Mouse (Mus musculus): ENCODE measurements around the gene Cdyl2. TPM values are rescaled to one million over a fixed set of nuclear protein-coding genes. Genes with fewer than 3 reads are reported as not detected.

Gene Cdyl2
- polyA plus RNA-seq, 1 experiment from 2014 or later: 1.8 TPM

GRCm38 (mm10) chr8:116676174-116676573, 56.6 kb downstream of the Cdyl2 start:
- no peak for ATAC-seq (ENCODE audit: low read depth)
- H3K4me1 ChIP-seq (ENCODE audit: control insufficient read depth, low read depth, low read length): no peaks in the 10 kb centered on the region
- no peak overlapping the region for H3K4me3 ChIP-seq (ENCODE audit: low read depth, low read length)
- H3K36me3 ChIP-seq (ENCODE audit: control insufficient read depth, insufficient read depth): no peaks in the 10 kb centered on the region
- no peaks in the 10 kb centered on the region for H3K9me3 ChIP-seq (replicated peaks; ENCODE audit: control insufficient read depth, low read length)
- H3K27ac ChIP-seq (ENCODE audit: low read length): no peak overlapping the region
- H3K4me2 ChIP-seq (ENCODE audit: low read depth, low read length): no peak overlapping the region
- H3K27me3 ChIP-seq (ENCODE audit: control insufficient read depth, insufficient read depth, low read depth, low read length): no peaks in the 10 kb centered on the region
- H3K9ac ChIP-seq (ENCODE audit: low read depth, low read length): no peak overlapping the region
- 58% methylated on average over 1 of the region's 1 CpGs for WGBS (ENCODE audit: insufficient replicate concordance)

- Histone ChIP-seq H3K4me2 (ENCODE audit: low read depth, low read length) (no peak overlapping the region), H3K4me1 (ENCODE audit: control insufficient read depth, low read depth, low read length) (no peaks in the 10 kb centered on the region), H3K9ac (ENCODE audit: low read depth, low read length) (no peak overlapping the region), H3K36me3 (ENCODE audit: control insufficient read depth, insufficient read depth) (no peaks in the 10 kb centered on the region), H3K9me3 (replicated peaks; ENCODE audit: control insufficient read depth, low read length) (no peaks in the 10 kb centered on the region), H3K4me3 (ENCODE audit: low read depth, low read length) (no peak overlapping the region), H3K27me3 (ENCODE audit: control insufficient read depth, insufficient read depth, low read depth, low read length) (no peaks in the 10 kb centered on the region), H3K27ac (ENCODE audit: low read length) (no peak overlapping the region)
- WGBS (ENCODE audit: insufficient replicate concordance): 57% methylated on average over 10 of the region's 10 CpGs
- ATAC-seq (ENCODE audit: low read depth): no peak
These were observed 58.6 kb downstream of the Cdyl2 start for GRCm38 (mm10) chr8:116673966-116674805.

- H3K27ac ChIP-seq (ENCODE audit: low read length): no peak overlapping the region
- no peaks in the 10 kb centered on the region for H3K9me3 ChIP-seq (replicated peaks; ENCODE audit: control insufficient read depth, low read length)
- no peak for ATAC-seq (ENCODE audit: low read depth)
- H3K4me2 ChIP-seq (ENCODE audit: low read depth, low read length): no peak overlapping the region
- no peaks in the 10 kb centered on the region for H3K4me1 ChIP-seq (ENCODE audit: control insufficient read depth, low read depth, low read length)
- H3K4me3 ChIP-seq (ENCODE audit: low read depth, low read length): no peak overlapping the region
- H3K36me3 ChIP-seq (ENCODE audit: control insufficient read depth, insufficient read depth): no peaks in the 10 kb centered on the region
- H3K27me3 ChIP-seq (ENCODE audit: control insufficient read depth, insufficient read depth, low read depth, low read length): no peaks in the 10 kb centered on the region
- no peak overlapping the region for H3K9ac ChIP-seq (ENCODE audit: low read depth, low read length)
- 73% methylated on average over 8 of the region's 8 CpGs for WGBS (ENCODE audit: insufficient replicate concordance)
These were observed 59.3 kb downstream of the Cdyl2 start for GRCm38 (mm10) chr8:116673493-116673892.

- H3K9me3 ChIP-seq (replicated peaks; ENCODE audit: control insufficient read depth, low read length): no peaks in the 10 kb centered on the region
- no peaks in the 10 kb centered on the region for H3K27me3 ChIP-seq (ENCODE audit: control insufficient read depth, insufficient read depth, low read depth, low read length)
- ATAC-seq (ENCODE audit: low read depth): no peak
- H3K9ac ChIP-seq (ENCODE audit: low read depth, low read length): no peak overlapping the region
- no peaks in the 10 kb centered on the region for H3K36me3 ChIP-seq (ENCODE audit: control insufficient read depth, insufficient read depth)
- H3K4me2 ChIP-seq (ENCODE audit: low read depth, low read length): no peak overlapping the region
- H3K4me1 ChIP-seq (ENCODE audit: control insufficient read depth, low read depth, low read length): no peaks in the 10 kb centered on the region
- no peak overlapping the region for H3K27ac ChIP-seq (ENCODE audit: low read length)
- 68% methylated on average over 4 of the region's 4 CpGs for WGBS (ENCODE audit: insufficient replicate concordance)
- H3K4me3 ChIP-seq (ENCODE audit: low read depth, low read length): no peak overlapping the region
These were observed 59.7 kb downstream of the Cdyl2 start for GRCm38 (mm10) chr8:116673052-116673451.

GRCm38 (mm10) chr8:116671543-116671942, 61.2 kb downstream of the Cdyl2 start:
- no peak for ATAC-seq (ENCODE audit: low read depth)
- no peak overlapping the region for H3K9ac ChIP-seq (ENCODE audit: low read depth, low read length)
- no peak overlapping the region for H3K27ac ChIP-seq (ENCODE audit: low read length)
- H3K4me3 ChIP-seq (ENCODE audit: low read depth, low read length): no peak overlapping the region
- no peaks in the 10 kb centered on the region for H3K27me3 ChIP-seq (ENCODE audit: control insufficient read depth, insufficient read depth, low read depth, low read length)
- no peaks in the 10 kb centered on the region for H3K9me3 ChIP-seq (replicated peaks; ENCODE audit: control insufficient read depth, low read length)
- WGBS (ENCODE audit: insufficient replicate concordance): 57% methylated on average over 5 of the region's 5 CpGs
- no peaks in the 10 kb centered on the region for H3K36me3 ChIP-seq (ENCODE audit: control insufficient read depth, insufficient read depth)
- no peaks in the 10 kb centered on the region for H3K4me1 ChIP-seq (ENCODE audit: control insufficient read depth, low read depth, low read length)
- no peak overlapping the region for H3K4me2 ChIP-seq (ENCODE audit: low read depth, low read length)

GRCm38 (mm10) chr8:116670604-116671003, 62.2 kb downstream of the Cdyl2 start:
- H3K27ac ChIP-seq (ENCODE audit: low read length): no peak overlapping the region
- no peak for ATAC-seq (ENCODE audit: low read depth)
- no peaks in the 10 kb centered on the region for H3K36me3 ChIP-seq (ENCODE audit: control insufficient read depth, insufficient read depth)
- H3K9me3 ChIP-seq (replicated peaks; ENCODE audit: control insufficient read depth, low read length): no peaks in the 10 kb centered on the region
- no peak overlapping the region for H3K4me3 ChIP-seq (ENCODE audit: low read depth, low read length)
- 72% methylated on average over 7 of the region's 7 CpGs for WGBS (ENCODE audit: insufficient replicate concordance)
- no peak overlapping the region for H3K9ac ChIP-seq (ENCODE audit: low read depth, low read length)
- no peaks in the 10 kb centered on the region for H3K27me3 ChIP-seq (ENCODE audit: control insufficient read depth, insufficient read depth, low read depth, low read length)
- no peaks in the 10 kb centered on the region for H3K4me1 ChIP-seq (ENCODE audit: control insufficient read depth, low read depth, low read length)
- H3K4me2 ChIP-seq (ENCODE audit: low read depth, low read length): no peak overlapping the region

GRCm38 (mm10) chr8:116668977-116669376, 63.8 kb downstream of the Cdyl2 start:
- no peaks in the 10 kb centered on the region for H3K36me3 ChIP-seq (ENCODE audit: control insufficient read depth, insufficient read depth)
- WGBS (ENCODE audit: insufficient replicate concordance): 80% methylated on average over 7 of the region's 7 CpGs
- no peak for ATAC-seq (ENCODE audit: low read depth)
- no peaks in the 10 kb centered on the region for H3K4me1 ChIP-seq (ENCODE audit: control insufficient read depth, low read depth, low read length)
- no peak overlapping the region for H3K4me3 ChIP-seq (ENCODE audit: low read depth, low read length)
- no peaks in the 10 kb centered on the region for H3K27me3 ChIP-seq (ENCODE audit: control insufficient read depth, insufficient read depth, low read depth, low read length)
- no peaks in the 10 kb centered on the region for H3K9me3 ChIP-seq (replicated peaks; ENCODE audit: control insufficient read depth, low read length)
- no peak overlapping the region for H3K27ac ChIP-seq (ENCODE audit: low read length)
- no peak overlapping the region for H3K9ac ChIP-seq (ENCODE audit: low read depth, low read length)
- H3K4me2 ChIP-seq (ENCODE audit: low read depth, low read length): no peak overlapping the region

- H3K9ac ChIP-seq (ENCODE audit: low read depth, low read length): no peak overlapping the region
- H3K27ac ChIP-seq (ENCODE audit: low read length): no peak overlapping the region
- H3K36me3 ChIP-seq (ENCODE audit: control insufficient read depth, insufficient read depth): no peaks in the 10 kb centered on the region
- WGBS (ENCODE audit: insufficient replicate concordance): 74% methylated on average over 11 of the region's 11 CpGs
- H3K27me3 ChIP-seq (ENCODE audit: control insufficient read depth, insufficient read depth, low read depth, low read length): no peaks in the 10 kb centered on the region
- ATAC-seq (ENCODE audit: low read depth): no peak
- H3K4me2 ChIP-seq (ENCODE audit: low read depth, low read length): no peak overlapping the region
- no peak overlapping the region for H3K4me3 ChIP-seq (ENCODE audit: low read depth, low read length)
- H3K4me1 ChIP-seq (ENCODE audit: control insufficient read depth, low read depth, low read length): no peaks in the 10 kb centered on the region
- H3K9me3 ChIP-seq (replicated peaks; ENCODE audit: control insufficient read depth, low read length): no peaks in the 10 kb centered on the region
These were observed 65.9 kb downstream of the Cdyl2 start for GRCm38 (mm10) chr8:116666781-116667325.

GRCm38 (mm10) chr8:116661521-116661920, 71.3 kb downstream of the Cdyl2 start:
- H3K36me3 ChIP-seq (ENCODE audit: control insufficient read depth, insufficient read depth): no peaks in the 10 kb centered on the region

More at GRCm38 (mm10) chr8:116661521-116661920, 71.3 kb downstream of the Cdyl2 start:
- H3K9ac ChIP-seq (ENCODE audit: low read depth, low read length): no peak overlapping the region
- no peak overlapping the region for H3K4me2 ChIP-seq (ENCODE audit: low read depth, low read length)
- no peak overlapping the region for H3K27ac ChIP-seq (ENCODE audit: low read length)
- H3K27me3 ChIP-seq (ENCODE audit: control insufficient read depth, insufficient read depth, low read depth, low read length): no peaks in the 10 kb centered on the region
- no peaks in the 10 kb centered on the region for H3K9me3 ChIP-seq (replicated peaks; ENCODE audit: control insufficient read depth, low read length)
- whole genome bisulfite sequencing (ENCODE audit: insufficient replicate concordance): 45% methylated on average over 1 of the region's 1 CpGs
- ATAC-seq (ENCODE audit: low read depth): no peak
- H3K4me1 ChIP-seq (ENCODE audit: control insufficient read depth, low read depth, low read length): no peaks in the 10 kb centered on the region
- H3K4me3 ChIP-seq (ENCODE audit: low read depth, low read length): no peak overlapping the region

Data from liver, embryonic 16.5 days (tissue).